Mouse (Mus musculus): ENCODE measurements around the gene Trnau1ap. TPM values are rescaled to one million over a fixed set of nuclear protein-coding genes. Genes with fewer than 3 reads are reported as not detected.

Trnau1ap gene
- total and polyA plus RNA-seq, 3 experiments = 60.7 to 80.5 (median 71.5) TPM

DNA sequence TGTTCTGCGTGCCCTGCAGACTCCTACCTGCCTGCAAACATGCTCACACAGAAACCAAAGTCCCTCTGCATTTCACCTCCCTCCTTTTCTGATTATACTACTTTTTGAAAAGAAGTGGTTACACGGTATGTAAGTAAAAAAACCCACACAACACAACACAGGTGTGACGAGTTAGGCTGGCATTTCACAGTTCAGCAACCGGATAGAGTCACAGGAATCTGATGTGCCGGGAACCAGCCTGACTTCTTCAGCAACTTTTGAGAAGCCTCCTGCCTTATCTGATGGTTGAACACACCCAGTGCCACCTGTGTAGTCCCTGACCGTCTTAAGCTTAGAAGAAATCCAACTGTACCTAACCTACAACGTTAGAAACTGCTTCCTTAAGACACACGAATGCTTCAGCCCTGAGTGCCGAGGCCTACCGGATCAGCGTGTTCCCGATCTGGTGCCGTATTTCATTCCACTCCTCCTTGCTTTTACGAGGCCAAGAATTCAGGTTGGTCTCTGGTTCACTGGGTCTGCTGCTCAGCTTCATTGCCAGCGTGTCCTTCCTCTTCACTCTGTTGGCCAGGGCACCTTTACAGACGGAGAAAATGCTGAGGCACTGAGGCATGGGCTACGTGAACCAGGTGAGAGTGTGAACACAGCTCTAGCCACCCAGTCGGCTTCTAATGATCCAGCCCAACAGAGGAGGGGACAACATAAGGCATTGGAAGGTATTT lies 38.3 kb upstream of the Trnau1ap start:
- in situ Hi-C loops (cut with MboI; ENCODE audit: low pct_ligation_motif_present, low pct_unique_long_range_greater_than_20kb, low sequenced_read_pairs) (no loop called here), dilution Hi-C loops (cut with MboI; ENCODE audit: extremely low pct_ligation_motif_present, extremely low pct_unique_long_range_greater_than_20kb, low sequenced_read_pairs) (no loop called here)
- no peak overlapping the region for H3K27ac ChIP-seq (ENCODE audit: insufficient read depth, low read depth)
- no peaks in the 10 kb centered on the region for H3K79me2 ChIP-seq (replicated peaks; ENCODE audit: control insufficient read depth, extremely low read depth, insufficient read depth, poor library complexity, severe bottlenecking)
- H3K4me2 ChIP-seq (ENCODE audit: insufficient read depth, low read depth, poor library complexity, severe bottlenecking) = no peak overlapping the region
- no peaks in the 10 kb centered on the region for H3K27me3 ChIP-seq (replicated peaks)
- no peak overlapping the region for H3K4me3 ChIP-seq (replicated peaks in 1 of 3; ENCODE audit: low read depth in 2 of 3, low read length in 2 of 3, poor library complexity in 1 of 3)
- H3K4me1 ChIP-seq (ENCODE audit: control insufficient read depth in 1 of 2, insufficient read depth in 2 of 2) = peaks cover 0 to 28% of the 10 kb centered on the region in 2 experiments; a peak in 2 of 4 replicates
- H3K9ac ChIP-seq (ENCODE audit: insufficient read depth, low read depth) = no peak overlapping the region
- DNase-seq (ENCODE audit: extremely low read depth) = no peak
- no peaks in the 10 kb centered on the region for H3K9me3 ChIP-seq (replicated peaks; ENCODE audit: low read length)
- H3K36me3 ChIP-seq (replicated peaks in 1 of 2; ENCODE audit: control insufficient read depth in 1 of 2, insufficient read depth in 1 of 2, low read length in 1 of 2) = peaks cover 13 to 49% of the 10 kb centered on the region in 2 experiments
- TF ChIP-seq CHD2 (IDR thresholded peaks at IDR 0.05; ENCODE audit: low read length) (no peak), ZC3H11A (IDR thresholded peaks at IDR 0.05; ENCODE audit: low read depth, low read length) (no peak), ETS1 (conservative IDR thresholded peaks at IDR 0.05; ENCODE audit: low read depth, low read length) (no peak), ZKSCAN1 (IDR thresholded peaks at IDR 0.05; ENCODE audit: borderline replicate concordance, low read depth, low read length) (no peak)

DNA sequence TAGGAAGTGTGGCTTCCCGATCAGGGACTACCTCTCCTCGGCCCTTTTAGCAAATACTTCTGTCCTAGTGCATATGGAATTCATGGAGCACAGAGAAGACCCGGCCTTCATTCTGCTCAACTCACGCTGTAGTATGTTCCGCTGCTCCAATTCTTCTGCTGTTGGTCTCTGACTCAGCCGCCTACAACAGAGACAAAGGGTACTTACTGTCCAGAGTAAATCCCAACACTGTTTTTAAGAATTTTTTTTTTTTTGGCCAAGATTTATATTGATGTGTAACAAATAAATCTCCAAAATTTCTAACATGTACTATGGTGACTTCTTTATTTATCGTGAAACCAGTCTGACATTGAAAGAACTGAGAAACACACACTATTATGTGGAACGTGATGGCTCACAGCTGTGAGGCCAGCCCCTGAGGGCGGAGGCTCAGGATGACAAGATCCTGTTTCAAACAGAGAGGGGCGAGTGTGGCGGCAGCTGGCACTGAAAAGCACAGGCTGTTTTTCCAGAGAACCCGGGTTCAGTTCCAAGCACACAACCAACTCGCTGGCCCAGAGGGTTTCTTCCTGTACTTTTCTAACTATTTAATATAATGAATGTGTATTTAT lies 36.2 kb upstream of the Trnau1ap start:
- Histone ChIP-seq H3K36me3 (replicated peaks in 1 of 2; ENCODE audit: control insufficient read depth in 1 of 2, insufficient read depth in 1 of 2, low read length in 1 of 2) (peaks cover 16 to 48% of the 10 kb centered on the region in 2 experiments), H3K4me1 (ENCODE audit: control insufficient read depth in 1 of 2, insufficient read depth in 2 of 2) (peaks cover 0 to 35% of the 10 kb centered on the region in 2 experiments; a peak in 2 of 4 replicates), H3K27me3 (replicated peaks) (no peaks in the 10 kb centered on the region), H3K27ac (ENCODE audit: insufficient read depth, low read depth) (no peak overlapping the region), H3K9me3 (replicated peaks; ENCODE audit: low read length) (no peaks in the 10 kb centered on the region), H3K79me2 (replicated peaks; ENCODE audit: control insufficient read depth, extremely low read depth, insufficient read depth, poor library complexity, severe bottlenecking) (no peaks in the 10 kb centered on the region), H3K4me2 (ENCODE audit: insufficient read depth, low read depth, poor library complexity, severe bottlenecking) (no peak overlapping the region), H3K9ac (ENCODE audit: insufficient read depth, low read depth) (no peak overlapping the region), H3K4me3 (replicated peaks in 1 of 3; ENCODE audit: low read depth in 2 of 3, low read length in 2 of 3, poor library complexity in 1 of 3) (no peak overlapping the region)
- TF ChIP-seq BHLHE40 (IDR thresholded peaks at IDR 0.05; ENCODE audit: low read depth, low read length) = peak; percentile 35
- no peak for TF ChIP-seq EP300 (IDR thresholded peaks at IDR 0.05; ENCODE audit: low read length)
- dilution Hi-C loops (cut with MboI; ENCODE audit: extremely low pct_ligation_motif_present, extremely low pct_unique_long_range_greater_than_20kb, low sequenced_read_pairs) (no loop called here), in situ Hi-C loops (cut with MboI; ENCODE audit: low pct_ligation_motif_present, low pct_unique_long_range_greater_than_20kb, low sequenced_read_pairs) (no loop called here)
- peak; percentile 21 for DNase-seq (ENCODE audit: extremely low read depth)

DNA sequence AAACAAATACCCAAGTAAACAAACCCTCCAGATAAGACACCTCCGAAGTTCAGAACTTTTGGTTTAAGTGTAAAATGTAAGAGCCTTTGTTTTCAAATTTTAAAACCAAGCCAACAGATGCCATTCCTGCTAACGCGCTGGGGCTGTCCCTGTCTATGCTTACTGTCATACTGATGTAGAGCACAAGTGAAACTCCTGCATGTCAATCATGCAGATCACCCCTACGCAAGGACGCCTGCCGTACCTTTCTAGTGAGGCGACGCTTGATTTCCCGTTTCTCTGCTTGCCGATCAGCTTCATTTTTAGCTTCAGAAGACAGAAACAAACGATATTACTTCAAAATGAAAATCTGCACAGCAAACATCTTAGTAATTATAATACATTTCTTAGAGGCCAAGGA lies 34.1 kb upstream of the Trnau1ap start:
- no peaks in the 10 kb centered on the region for H3K27me3 ChIP-seq (replicated peaks)
- no peak for TF ChIP-seq USF1 (IDR thresholded peaks at IDR 0.05; ENCODE audit: low read depth, low read length)
- TF ChIP-seq ZC3H11A (IDR thresholded peaks at IDR 0.05; ENCODE audit: low read depth, low read length) = no peak
- TF ChIP-seq KAT2A (IDR thresholded peaks at IDR 0.05; ENCODE audit: insufficient replicate concordance, low read length) = no peak
- peak; percentile 30; the same call in 1 of the 2 replicates for TF ChIP-seq NELFE (IDR thresholded peaks at IDR 0.05; ENCODE audit: low read depth, low read length)
- TF ChIP-seq POLR2AphosphoS2 (IDR thresholded peaks at IDR 0.05; ENCODE audit: low read depth, low read length) = no peak
- 0 out of 2 replicates have a peak, but pooled peaks have one; percentile 23 for TF ChIP-seq ELF1 (IDR thresholded peaks at IDR 0.05; ENCODE audit: low read depth, low read length)
- TF ChIP-seq USF2 (conservative IDR thresholded peaks at IDR 0.05; ENCODE audit: low read depth, low read length) = no peak
- TF ChIP-seq ZKSCAN1 (IDR thresholded peaks at IDR 0.05; ENCODE audit: borderline replicate concordance, low read depth, low read length) = no peak
- TF ChIP-seq MAFK (IDR thresholded peaks at IDR 0.05; ENCODE audit: insufficient replicate concordance, low read length) = no peak
- TF ChIP-seq ZNF384 (IDR thresholded peaks at IDR 0.05; ENCODE audit: low read depth, low read length) = no peak
- no peak for TF ChIP-seq RCOR1 (conservative IDR thresholded peaks at IDR 0.05; ENCODE audit: low read depth, low read length)
- no peak for TF ChIP-seq UBTF (IDR thresholded peaks at IDR 0.05; ENCODE audit: low read depth, low read length)
- peak; percentile 65 for TF ChIP-seq IRF4 (IDR thresholded peaks at IDR 0.05; ENCODE audit: low read depth, low read length)
- no peak for TF ChIP-seq MXI1 (IDR thresholded peaks at IDR 0.05; ENCODE audit: low read depth, low read length)
- 0 out of 2 replicates have a peak, but pooled peaks have one; percentile 7 for TF ChIP-seq ETS1 (conservative IDR thresholded peaks at IDR 0.05; ENCODE audit: low read depth, low read length)
- TF ChIP-seq GABPA (IDR thresholded peaks at IDR 0.05; ENCODE audit: insufficient replicate concordance, low read depth, low read length) = no peak
- no peak for TF ChIP-seq SIN3A (IDR thresholded peaks at IDR 0.05; ENCODE audit: low read length)
- peak; percentile 23; the same call in 1 of the 2 replicates for TF ChIP-seq BHLHE40 (IDR thresholded peaks at IDR 0.05; ENCODE audit: low read depth, low read length)
- DNase-seq (ENCODE audit: extremely low read depth) = peak; percentile 80
- H3K4me1 ChIP-seq (ENCODE audit: control insufficient read depth in 1 of 2, insufficient read depth in 2 of 2) = peaks cover 0 to 34% of the 10 kb centered on the region in 2 experiments; a peak in 2 of 4 replicates
- peak overlapping the region in 1 of 3 experiments; percentile 28 for H3K4me3 ChIP-seq (replicated peaks in 1 of 3; ENCODE audit: low read depth in 2 of 3, low read length in 2 of 3, poor library complexity in 1 of 3)
- in situ Hi-C loops (cut with MboI; ENCODE audit: low pct_ligation_motif_present, low pct_unique_long_range_greater_than_20kb, low sequenced_read_pairs) (no loop called here), dilution Hi-C loops (cut with MboI; ENCODE audit: extremely low pct_ligation_motif_present, extremely low pct_unique_long_range_greater_than_20kb, low sequenced_read_pairs) (no loop called here)
- peak overlapping the region; percentile 62; the same call in 1 of the 2 replicates for H3K27ac ChIP-seq (ENCODE audit: insufficient read depth, low read depth)
- no peak overlapping the region for H3K9ac ChIP-seq (ENCODE audit: insufficient read depth, low read depth)
- peaks cover 17 to 49% of the 10 kb centered on the region in 2 experiments for H3K36me3 ChIP-seq (replicated peaks in 1 of 2; ENCODE audit: control insufficient read depth in 1 of 2, insufficient read depth in 1 of 2, low read length in 1 of 2)
- H3K4me2 ChIP-seq (ENCODE audit: insufficient read depth, low read depth, poor library complexity, severe bottlenecking) = peak overlapping the region; percentile 71
- no peaks in the 10 kb centered on the region for H3K9me3 ChIP-seq (replicated peaks; ENCODE audit: low read length)
- no peaks in the 10 kb centered on the region for H3K79me2 ChIP-seq (replicated peaks; ENCODE audit: control insufficient read depth, extremely low read depth, insufficient read depth, poor library complexity, severe bottlenecking)
